Mouse (Mus musculus) heart, adult 2 months (tissue): ENCODE results near the gene Vmn1r30.

Experiments
- CTCF ChIP-seq: fragments of 200-600 bp; IDR thresholded peaks from 2 replicates; pipeline ENCODE4 v1.8.1; 2022; ENCODE audit warnings: antibody characterized with exemption, mild to moderate bottlenecking, moderate library complexity
- EP300 ChIP-seq: fragments of 200-500 bp; IDR thresholded peaks from 2 replicates; pipeline ENCODE4 v1.6.1; 2011; ENCODE audit warnings: low read depth, low read length, control low read depth; ENCODE audit not compliant: insufficient read depth

DNA sequence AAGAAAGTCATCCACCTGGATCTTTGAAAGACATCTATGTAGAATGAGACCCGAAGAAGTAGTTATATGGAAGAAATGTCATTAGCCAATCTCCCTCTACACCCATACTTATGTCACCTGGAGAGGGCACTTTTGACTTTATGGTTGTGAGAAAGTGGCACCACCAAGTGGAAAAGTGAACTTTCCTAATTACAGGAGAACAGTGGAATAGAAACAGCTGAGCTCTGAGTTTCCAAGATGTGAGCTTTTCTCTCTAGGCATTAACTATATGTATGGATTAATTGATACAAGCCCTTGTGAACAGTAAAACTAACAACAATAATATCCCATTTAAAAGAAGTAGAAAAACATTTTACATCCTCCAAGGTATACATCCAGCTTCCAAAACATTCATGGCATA, 32.0 kb upstream of the Vmn1r30 start, which contains the start of gene Vmn1r31:
- TF ChIP-seq EP300 (no peak), CTCF (no peak)
